Mouse (Mus musculus) C2C12 (cell line): ENCODE results near the gene Flot2.

Experiments
- CEBPB ChIP-seq: IDR thresholded peaks from one replicate; pipeline ENCODE4 v1.6.1; 2011; ENCODE audit warnings: low read depth, mild to moderate bottlenecking, control low read depth, moderate library complexity
- CTCF ChIP-seq: IDR thresholded peaks from one replicate; pipeline ENCODE4 v1.5.1; 2011; ENCODE audit not compliant: control insufficient read depth, insufficient read depth, insufficient read length
- FOSL1 ChIP-seq: IDR thresholded peaks from one replicate; pipeline ENCODE4 v1.8.0; 2011; ENCODE audit warnings: mild to moderate bottlenecking, low read length; ENCODE audit not compliant: poor library complexity, insufficient read depth, severe bottlenecking
- MAX ChIP-seq: IDR thresholded peaks from one replicate; pipeline ENCODE4 v1.6.1; 2011; ENCODE audit warnings: mild to moderate bottlenecking, control low read depth
- MYOD1 ChIP-seq: IDR thresholded peaks from one replicate; pipeline ENCODE4 v1.6.1; 2011; ENCODE audit warnings: low read depth; ENCODE audit not compliant: control insufficient read depth, insufficient read length
- MYOG ChIP-seq: IDR thresholded peaks from one replicate; pipeline ENCODE4 v1.6.1; 2011; ENCODE audit not compliant: control insufficient read depth, insufficient read length; ENCODE audit errors: extremely low read depth
- USF1 ChIP-seq: IDR thresholded peaks from one replicate; pipeline ENCODE4 v1.6.1; 2011; ENCODE audit warnings: low read depth, mild to moderate bottlenecking, control low read depth, moderate library complexity

GRCm38 (mm10) chr11:78037831-78038752, at the start of gene Flot2:
- TF ChIP-seq CTCF: peak; percentile 17
- no peak for TF ChIP-seq USF1
- no peak for TF ChIP-seq FOSL1
- no peak for TF ChIP-seq MAX
- TF ChIP-seq MYOD1: no peak
- TF ChIP-seq MYOG: no peak
- no peak for TF ChIP-seq CEBPB
